Mouse (Mus musculus): ENCODE data around the gene Plgrkt. TPM values are rescaled to one million over a fixed set of nuclear protein-coding genes. Genes with fewer than 3 reads are reported as not detected.
A peak's percentile ranks its signal among the peaks of the same experiment; 100 is the strongest.

Plgrkt gene
- polyA plus RNA-seq, 1 experiment from 2014 or later: 52.9 TPM

GRCm38 (mm10) chr19:29364076-29364475 lies 3.1 kb downstream of the Plgrkt start:
- no peaks in the 10 kb centered on the region for H3K9me3 ChIP-seq (replicated peaks)
- H3K27ac ChIP-seq: no peak overlapping the region
- WGBS: 75% methylated on average over 5 of the region's 5 CpGs
- H3K4me2 ChIP-seq: no peak overlapping the region
- H3K36me3 ChIP-seq: no peaks in the 10 kb centered on the region
- H3K4me3 ChIP-seq (replicated peaks): no peak overlapping the region
- no peak for ATAC-seq (replicated peaks; ENCODE audit: low FRiP score)
- peaks cover 20% of the 10 kb centered on the region for H3K4me1 ChIP-seq
- H3K9ac ChIP-seq: no peak overlapping the region
- no peaks in the 10 kb centered on the region for H3K27me3 ChIP-seq

DNA sequence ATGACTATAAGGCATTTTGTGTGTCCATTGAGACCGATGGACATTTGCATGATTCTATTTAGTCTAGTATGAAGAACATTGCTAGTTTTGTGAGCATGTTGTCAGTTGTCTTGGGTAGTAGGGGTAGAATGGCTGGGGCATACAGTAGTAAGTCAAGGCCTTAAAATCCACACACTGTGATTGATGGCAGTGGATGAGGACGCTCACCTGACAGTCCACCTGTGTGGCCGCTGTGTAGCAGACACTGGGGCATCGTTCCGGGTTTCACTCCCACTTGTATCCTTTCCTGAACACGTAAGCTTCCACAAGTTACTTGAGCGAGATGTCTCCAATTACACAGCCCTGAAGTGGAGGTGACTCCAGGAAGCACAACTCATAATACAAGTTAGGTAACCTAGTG lies 3.6 kb downstream of the Plgrkt start:
- H3K27me3 ChIP-seq: no peaks in the 10 kb centered on the region
- no peak overlapping the region for H3K9ac ChIP-seq
- no peak for ATAC-seq (replicated peaks; ENCODE audit: low FRiP score)
- H3K27ac ChIP-seq: no peak overlapping the region
- no peaks in the 10 kb centered on the region for H3K9me3 ChIP-seq (replicated peaks)
- peaks cover 20% of the 10 kb centered on the region for H3K4me1 ChIP-seq
- no peak overlapping the region for H3K4me3 ChIP-seq (replicated peaks)
- no peak overlapping the region for H3K4me2 ChIP-seq
- WGBS: 79% methylated on average over 7 of the region's 7 CpGs
- H3K36me3 ChIP-seq: no peaks in the 10 kb centered on the region

- 45% methylated on average over 13 of the region's 13 CpGs for WGBS
- Histone ChIP-seq H3K27ac (no peak overlapping the region), H3K4me1 (peaks cover 17% of the 10 kb centered on the region), H3K36me3 (no peaks in the 10 kb centered on the region; the same call in 1 of the 2 replicates), H3K4me2 (peak overlapping the region; percentile 74), H3K4me3 (replicated peaks) (peak overlapping the region; percentile 59), H3K9ac (peak overlapping the region; percentile 52; the same call in 1 of the 2 replicates), H3K27me3 (no peaks in the 10 kb centered on the region), H3K9me3 (replicated peaks) (no peaks in the 10 kb centered on the region)
- ATAC-seq (replicated peaks; ENCODE audit: low FRiP score): no peak; the same call in 1 of the 2 replicates
Measured at GRCm38 (mm10) chr19:29362173-29362930, 4.8 kb downstream of the Plgrkt start.

GRCm38 (mm10) chr19:29361468-29362130 lies 5.6 kb downstream of the Plgrkt start:
- Histone ChIP-seq H3K4me2 (peak overlapping the region; percentile 74), H3K4me1 (peaks cover 14% of the 10 kb centered on the region), H3K4me3 (replicated peaks) (peak overlapping the region; percentile 59), H3K27ac (no peak overlapping the region), H3K9me3 (replicated peaks) (no peaks in the 10 kb centered on the region), H3K27me3 (no peaks in the 10 kb centered on the region), H3K36me3 (no peaks in the 10 kb centered on the region; the same call in 1 of the 2 replicates), H3K9ac (peak overlapping the region; percentile 52)
- WGBS: 2% methylated on average over 33 of the region's 33 CpGs
- ATAC-seq (replicated peaks; ENCODE audit: low FRiP score): peak; percentile 100

DNA sequence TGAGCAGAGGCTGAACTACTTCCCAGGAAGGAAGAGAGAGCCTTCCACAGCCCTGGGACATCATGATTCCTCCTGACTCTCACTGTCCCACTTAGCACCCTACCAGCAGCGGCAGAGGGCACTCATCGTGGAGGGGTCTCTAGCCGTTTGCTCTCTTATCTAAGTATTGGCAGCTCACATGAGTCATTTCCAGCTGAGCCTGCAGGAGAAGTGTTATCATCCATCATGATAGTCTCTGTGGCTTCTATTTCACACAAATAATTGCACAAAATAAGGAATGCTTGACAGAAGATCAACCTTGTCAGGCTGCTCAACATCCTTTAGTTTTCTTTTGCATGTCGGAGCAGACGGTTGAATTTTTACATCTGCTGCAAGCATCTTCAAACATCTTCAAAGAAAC lies 6.9 kb downstream of the Plgrkt start:
- H3K9me3 ChIP-seq (replicated peaks): no peaks in the 10 kb centered on the region
- whole genome bisulfite sequencing: 89% methylated on average over 5 of the region's 5 CpGs
- H3K4me2 ChIP-seq: no peak overlapping the region
- no peaks in the 10 kb centered on the region; the same call in 1 of the 2 replicates for H3K36me3 ChIP-seq
- no peak for ATAC-seq (replicated peaks; ENCODE audit: low FRiP score)
- peaks cover 16% of the 10 kb centered on the region for H3K4me1 ChIP-seq
- no peak overlapping the region for H3K4me3 ChIP-seq (replicated peaks)
- no peak overlapping the region for H3K9ac ChIP-seq
- no peak overlapping the region for H3K27ac ChIP-seq
- H3K27me3 ChIP-seq: no peaks in the 10 kb centered on the region

DNA sequence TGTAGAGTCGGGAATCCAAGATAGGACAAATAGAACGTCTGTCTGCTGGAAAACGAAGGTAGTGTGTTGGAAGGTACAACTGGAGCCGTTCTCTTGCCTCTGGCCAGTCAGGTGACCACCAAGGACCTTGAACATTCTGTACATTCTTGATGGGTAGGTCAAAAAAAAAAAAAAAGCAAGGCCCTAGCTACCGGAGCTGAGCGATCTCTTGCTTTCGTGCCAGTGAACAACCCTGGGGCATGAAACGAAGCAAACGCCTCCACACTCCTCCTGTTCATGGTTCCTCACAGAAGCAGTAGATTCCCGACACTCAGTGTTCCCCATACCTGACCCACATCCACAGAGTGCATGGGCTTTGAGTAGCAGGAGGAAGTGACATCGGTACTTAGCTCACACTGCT lies 10.9 kb downstream of the Plgrkt start:
- Histone ChIP-seq H3K27me3 (no peaks in the 10 kb centered on the region), H3K27ac (no peak overlapping the region), H3K36me3 (no peaks in the 10 kb centered on the region; the same call in 1 of the 2 replicates), H3K9me3 (replicated peaks) (no peaks in the 10 kb centered on the region), H3K9ac (no peak overlapping the region), H3K4me1 (peaks cover 11% of the 10 kb centered on the region), H3K4me2 (no peak overlapping the region), H3K4me3 (replicated peaks) (no peak overlapping the region)
- 83% methylated on average over 11 of the region's 11 CpGs for WGBS
- no peak for ATAC-seq (replicated peaks; ENCODE audit: low FRiP score)

- WGBS: 3% methylated on average over 20 of the region's 20 CpGs
- H3K9ac ChIP-seq: no peak overlapping the region
Measured at GRCm38 (mm10) chr19:29354895-29355877, 12.0 kb downstream of the Plgrkt start.

DNA sequence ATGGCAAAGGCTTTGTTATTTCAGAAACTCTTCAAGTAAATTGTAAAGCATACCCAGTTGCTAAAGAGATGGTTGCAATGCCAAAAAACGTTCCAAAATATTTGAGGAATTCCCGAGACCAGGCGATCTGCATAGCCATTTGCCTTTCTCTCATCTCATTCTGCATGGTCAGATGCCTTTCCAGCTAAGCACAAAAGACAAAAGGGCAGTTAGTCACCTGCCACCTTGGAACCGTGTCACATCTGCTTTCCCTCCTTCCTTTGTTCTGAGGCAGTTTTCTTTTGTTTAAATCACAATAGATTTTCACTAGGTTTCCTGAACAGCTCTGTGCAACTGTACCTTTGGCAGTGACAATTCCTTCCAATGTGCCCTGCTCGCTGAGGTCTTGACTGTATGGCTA lies 16.2 kb downstream of the Plgrkt start:
- no peak overlapping the region for H3K27ac ChIP-seq
- H3K36me3 ChIP-seq: 0 out of 2 replicates have a peak, but pooled peaks cover 5% of the 10 kb centered on the region
- peaks cover 2% of the 10 kb centered on the region; the same call in 1 of the 2 replicates for H3K4me1 ChIP-seq
- ATAC-seq (replicated peaks; ENCODE audit: low FRiP score): no peak
- H3K9ac ChIP-seq: no peak overlapping the region
- no peak overlapping the region for H3K4me3 ChIP-seq (replicated peaks)
- H3K4me2 ChIP-seq: no peak overlapping the region
- H3K27me3 ChIP-seq: no peaks in the 10 kb centered on the region
- H3K9me3 ChIP-seq (replicated peaks): no peaks in the 10 kb centered on the region
- whole genome bisulfite sequencing: 58% methylated on average over 5 of the region's 5 CpGs

More at GRCm38 (mm10) chr19:29354895-29355877, 12.0 kb downstream of the Plgrkt start:
- no peaks in the 10 kb centered on the region for H3K27me3 ChIP-seq
- H3K4me2 ChIP-seq: peak overlapping the region; percentile 82
- H3K4me3 ChIP-seq (replicated peaks): peak overlapping the region; percentile 43
- peak; percentile 74 for ATAC-seq (replicated peaks; ENCODE audit: low FRiP score)
- no peaks in the 10 kb centered on the region for H3K9me3 ChIP-seq (replicated peaks)
- H3K27ac ChIP-seq: no peak overlapping the region
- peaks cover 2% of the 10 kb centered on the region; the same call in 1 of the 2 replicates for H3K4me1 ChIP-seq
- H3K36me3 ChIP-seq: peaks cover under 1% of the 10 kb centered on the region; the same call in 1 of the 2 replicates

DNA sequence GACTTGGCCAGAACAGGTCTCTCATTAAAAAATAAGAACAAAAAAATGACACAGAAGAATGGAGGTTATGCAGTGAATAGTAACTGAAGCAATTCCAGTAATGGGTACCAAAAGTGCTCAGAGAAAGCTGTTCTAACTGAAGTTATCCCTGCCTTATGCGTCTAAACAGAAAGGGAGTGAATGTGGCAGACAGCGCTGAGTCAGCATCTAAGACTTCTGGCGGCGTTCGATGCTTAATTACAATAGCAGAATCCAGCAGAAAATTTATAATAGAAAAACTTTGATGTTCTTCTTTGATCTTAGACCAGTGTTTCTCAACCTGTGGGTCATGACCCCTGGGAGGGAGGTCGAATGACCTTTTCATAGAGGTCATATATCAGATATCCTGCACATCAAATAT lies 21.6 kb downstream of the Plgrkt start:
- H3K27me3 ChIP-seq: no peaks in the 10 kb centered on the region
- no peaks in the 10 kb centered on the region for H3K9me3 ChIP-seq (replicated peaks)
- H3K4me1 ChIP-seq: no peaks in the 10 kb centered on the region
- no peak overlapping the region for H3K9ac ChIP-seq
- H3K36me3 ChIP-seq: 0 out of 2 replicates have a peak, but pooled peaks cover 5% of the 10 kb centered on the region
- WGBS: 73% methylated on average over 6 of the region's 6 CpGs
- no peak overlapping the region for H3K4me2 ChIP-seq
- no peak for ATAC-seq (replicated peaks; ENCODE audit: low FRiP score)
- no peak overlapping the region for H3K27ac ChIP-seq
- H3K4me3 ChIP-seq (replicated peaks): no peak overlapping the region

- no peaks in the 10 kb centered on the region for H3K9me3 ChIP-seq (replicated peaks)
- H3K9ac ChIP-seq: no peak overlapping the region
- H3K4me3 ChIP-seq (replicated peaks): no peak overlapping the region
- 0 out of 2 replicates have a peak, but pooled peaks cover 2% of the 10 kb centered on the region for H3K36me3 ChIP-seq
- ATAC-seq (replicated peaks; ENCODE audit: low FRiP score): no peak
- no peaks in the 10 kb centered on the region for H3K4me1 ChIP-seq
- H3K27me3 ChIP-seq: no peaks in the 10 kb centered on the region
- no peak overlapping the region for H3K4me2 ChIP-seq
- no peak overlapping the region for H3K27ac ChIP-seq
Measured at GRCm38 (mm10) chr19:29344868-29345267, 22.3 kb downstream of the Plgrkt start.

GRCm38 (mm10) chr19:29342281-29342680 lies 24.9 kb downstream of the Plgrkt start:
- Histone ChIP-seq H3K36me3 (no peaks in the 10 kb centered on the region), H3K9ac (no peak overlapping the region), H3K27ac (no peak overlapping the region), H3K9me3 (replicated peaks) (no peaks in the 10 kb centered on the region), H3K4me3 (replicated peaks) (no peak overlapping the region), H3K4me2 (no peak overlapping the region), H3K4me1 (no peaks in the 10 kb centered on the region), H3K27me3 (no peaks in the 10 kb centered on the region)
- WGBS: 82% methylated on average over 6 of the region's 6 CpGs
- no peak for ATAC-seq (replicated peaks; ENCODE audit: low FRiP score)

Measured in kidney, embryonic 15.5 days (tissue).